Mouse (Mus musculus) right cerebral cortex, postnatal 10 days (tissue): ENCODE measurements around the gene Rarres1.
A peak's percentile ranks its signal among the peaks of the same experiment; 100 is the strongest.

ENCODE experiments used
- DNase-seq, 2 experiments: peaks; one replicate each; pipeline ENCODE4 v3.0.0; 2021; ENCODE audit warnings: low spot score in 2 of 2

The Rarres1 gene

GRCm38 (mm10) chr3:67492086-67492869, 23.0 kb downstream of the Rarres1 start:
- peak; percentile 59 to 70 for DNase-seq

- no peak for DNase-seq
These were observed 25.2 kb downstream of the Rarres1 start for GRCm38 (mm10) chr3:67490156-67490555.

GRCm38 (mm10) chr3:67485233-67485632, 30.1 kb downstream of the Rarres1 start:
- DNase-seq, result no peak

DNA sequence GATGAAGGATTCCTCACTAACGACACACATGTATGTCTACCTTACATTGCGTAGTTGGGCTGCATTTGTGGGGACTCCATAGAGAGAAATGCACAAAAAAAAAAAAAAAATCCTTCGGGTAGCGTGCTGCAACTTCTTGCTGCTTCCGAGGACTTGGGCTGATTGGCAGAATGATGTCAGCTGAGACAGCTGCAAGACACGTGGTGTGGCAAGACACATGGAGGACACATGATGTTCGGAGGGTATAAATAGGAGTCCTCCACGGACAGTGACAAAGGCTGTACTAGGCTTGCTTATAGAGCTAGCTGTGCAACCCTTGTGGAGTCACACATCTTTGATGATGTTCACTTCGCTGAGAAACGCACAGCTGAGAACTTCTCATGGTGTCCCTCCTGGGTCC, 32.9 kb downstream of the Rarres1 start:
- no peak for DNase-seq

DNA sequence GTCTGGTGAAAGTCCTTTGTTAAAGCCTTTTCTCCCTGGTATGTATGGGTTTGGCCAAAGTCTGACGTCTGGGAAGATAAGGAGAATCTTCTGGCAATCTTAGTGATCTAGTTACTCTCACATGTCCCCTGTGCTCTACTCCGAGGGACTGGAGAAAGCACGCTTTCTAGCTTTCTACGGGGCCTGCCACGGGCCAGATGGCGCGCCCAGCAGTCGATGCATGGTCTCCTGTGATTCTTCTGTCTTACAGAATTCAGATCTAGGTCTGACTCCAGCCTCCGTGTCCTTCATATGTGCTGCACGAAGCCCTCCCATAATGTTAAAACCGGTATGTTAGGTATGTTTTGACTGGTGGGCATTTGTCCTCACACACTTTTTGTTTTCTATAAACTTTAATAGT, 35.5 kb downstream of the Rarres1 start:
- DNase-seq, result no peak

DNA sequence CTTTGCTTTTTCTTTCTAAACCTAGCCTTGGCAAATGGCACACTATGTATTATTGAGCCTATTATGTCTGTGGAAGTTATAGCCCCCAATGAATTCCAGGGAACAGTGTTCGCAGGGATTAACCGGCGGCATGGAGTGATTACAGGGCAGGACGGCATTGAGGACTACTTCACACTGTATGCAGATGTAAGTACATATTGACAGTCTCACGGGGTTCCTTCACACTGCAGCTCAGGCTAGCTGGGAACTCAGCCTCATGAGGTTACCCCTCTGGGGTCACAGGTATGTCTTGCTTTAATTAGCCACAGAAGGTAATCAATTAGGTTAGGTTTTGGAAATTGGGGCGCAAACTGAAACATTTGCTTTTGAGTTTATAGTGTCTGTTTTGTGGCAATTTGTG, 41.9 kb downstream of the Rarres1 start:
- DNase-seq, result no peak

DNA sequence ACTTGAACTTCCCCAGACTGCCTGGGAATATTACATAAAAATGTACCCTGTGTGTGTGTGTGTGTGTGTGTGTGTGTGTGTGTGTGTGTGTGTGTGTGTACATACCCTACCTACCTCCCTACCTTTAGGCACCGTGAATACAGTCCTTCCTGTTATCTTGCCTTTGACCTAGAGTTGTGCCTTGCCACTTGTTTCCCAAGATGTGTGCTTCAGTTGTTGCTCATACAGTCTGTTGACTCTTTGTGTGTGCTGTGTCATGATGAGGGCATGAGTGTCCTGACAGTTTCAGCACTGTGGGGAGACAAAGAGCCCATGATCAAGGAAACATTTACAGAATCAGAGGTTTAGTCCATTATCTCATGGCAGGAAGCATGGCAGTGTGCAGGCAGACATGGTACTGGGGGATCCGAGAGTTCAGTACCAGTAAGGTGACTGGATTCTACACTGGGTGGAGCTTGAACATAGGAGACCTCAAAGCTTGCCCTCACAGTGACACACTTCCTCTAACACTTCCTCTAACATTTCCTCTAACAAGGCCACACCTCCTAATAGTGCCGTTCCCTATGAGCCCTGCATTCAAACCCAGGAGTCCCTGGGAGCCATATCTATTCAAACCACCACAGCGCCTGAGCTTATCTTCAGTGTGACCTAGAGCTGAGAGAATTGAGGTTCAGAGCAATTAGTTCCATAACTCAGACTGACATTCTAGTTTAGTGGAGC, 43.8 kb downstream of the Rarres1 start:
- DNase-seq, result no peak

DNA sequence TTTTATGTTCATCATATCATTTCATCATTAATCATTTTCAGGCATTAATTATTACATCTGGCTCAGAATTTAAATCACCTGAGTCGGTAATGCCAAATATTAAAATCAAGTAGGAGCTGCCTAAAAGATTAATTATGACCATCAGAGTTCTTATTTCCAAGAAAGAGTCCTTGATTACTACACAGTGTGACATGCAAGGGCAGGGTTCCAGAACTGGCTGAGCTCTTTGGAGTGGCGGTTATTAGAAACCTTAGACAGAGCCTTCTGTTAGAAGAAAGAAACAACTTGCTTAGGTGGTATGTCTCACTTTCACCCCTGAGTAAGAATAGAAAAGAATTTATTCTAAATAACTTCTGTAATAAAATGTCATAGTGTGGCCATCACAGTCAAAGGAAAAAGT, 48.0 kb downstream of the Rarres1 start:
- no peak for DNase-seq

GRCm38 (mm10) chr3:67466576-67466975, 48.7 kb downstream of the Rarres1 start:
- no peak for DNase-seq

- DNase-seq, result peak; percentile 74 to 75
These were observed 51.6 kb downstream of the Rarres1 start, which contains the start of gene Lxn for GRCm38 (mm10) chr3:67463450-67464372. Gene Lxn, minus strand, starts transcription at chr3:67463926.

DNA sequence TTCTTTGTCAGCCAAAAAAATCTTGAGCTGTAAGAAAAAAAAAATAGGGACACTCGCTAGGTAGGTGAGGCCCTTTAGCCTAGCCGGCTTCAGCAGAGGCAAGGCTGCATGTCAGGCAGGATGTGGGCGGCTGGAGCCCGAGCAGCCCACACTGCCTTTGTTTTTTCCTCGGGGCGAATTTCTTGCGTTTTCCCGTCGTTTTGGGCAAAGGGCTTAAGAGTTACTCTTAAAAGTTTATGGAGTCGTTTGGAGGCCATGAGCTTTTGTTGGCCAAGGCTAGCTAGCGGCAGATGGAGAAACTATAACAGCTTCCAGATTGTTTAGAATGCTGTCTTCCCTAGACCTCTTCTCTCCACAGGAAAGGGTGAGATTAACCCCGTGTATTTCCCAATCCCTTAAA, 52.3 kb downstream of the Rarres1 start:
- no peak for DNase-seq

DNA sequence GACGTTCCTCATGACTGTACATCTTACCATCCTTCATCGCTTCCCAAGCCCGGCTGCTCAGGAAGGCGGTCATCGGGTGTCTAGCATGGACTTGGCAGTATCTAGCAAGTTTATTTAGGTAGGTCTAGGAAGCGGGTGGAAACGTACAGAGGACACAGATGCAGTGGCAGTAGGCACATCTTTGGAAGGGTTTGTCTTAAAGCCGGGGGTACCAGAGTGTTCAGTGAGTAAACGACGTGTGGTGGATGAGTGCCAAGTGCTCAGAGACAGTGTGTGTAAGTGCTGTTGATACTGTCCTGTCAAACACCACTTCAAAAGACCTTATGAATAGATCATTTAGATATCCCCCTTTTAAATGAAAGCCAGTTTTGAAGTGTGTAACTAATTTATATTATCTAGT, 52.7 kb downstream of the Rarres1 start:
- DNase-seq, result peak in 1 of 2 experiments; percentile 44

DNA sequence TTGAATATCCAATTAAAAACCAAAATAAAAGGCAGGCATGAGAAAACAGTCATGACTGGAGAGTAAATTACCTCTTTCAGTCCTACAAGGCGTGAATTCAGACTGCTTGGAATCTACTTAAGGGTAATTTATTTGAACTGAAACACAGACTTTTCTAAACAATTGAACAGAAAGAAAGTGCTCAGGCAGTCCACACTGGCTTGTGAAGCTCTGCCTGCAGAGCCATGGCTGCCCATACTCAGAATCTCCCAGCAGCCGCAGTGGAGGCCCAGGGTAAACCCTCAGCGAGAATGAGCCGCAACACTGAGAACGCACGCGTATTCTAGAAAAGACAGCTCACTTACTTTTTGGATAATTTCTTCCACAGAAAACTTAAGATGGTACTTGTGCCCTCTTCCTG, 53.3 kb downstream of the Rarres1 start:
- no peak for DNase-seq

DNA sequence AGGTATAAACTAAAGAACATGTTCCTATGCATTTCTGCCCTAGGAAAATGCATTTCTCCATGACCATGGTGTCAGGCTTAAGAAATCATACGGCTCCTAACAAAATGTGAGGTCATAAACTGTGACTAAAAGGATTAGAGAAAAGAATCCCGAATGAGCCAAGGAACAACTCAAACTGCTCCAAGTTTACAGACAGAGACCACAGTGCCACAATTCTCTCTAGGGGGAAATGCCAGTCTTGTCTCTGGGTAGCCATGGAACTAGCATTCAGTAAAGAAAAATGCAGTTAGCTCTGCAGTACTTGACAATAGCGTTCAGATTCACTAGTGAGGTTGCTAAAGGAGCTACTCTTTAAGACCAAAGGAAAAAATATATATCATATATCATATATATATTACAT, 55.4 kb downstream of the Rarres1 start:
- no peak for DNase-seq

- no peak for DNase-seq
These were observed 64.6 kb downstream of the Rarres1 start for GRCm38 (mm10) chr3:67450601-67451210.

DNA sequence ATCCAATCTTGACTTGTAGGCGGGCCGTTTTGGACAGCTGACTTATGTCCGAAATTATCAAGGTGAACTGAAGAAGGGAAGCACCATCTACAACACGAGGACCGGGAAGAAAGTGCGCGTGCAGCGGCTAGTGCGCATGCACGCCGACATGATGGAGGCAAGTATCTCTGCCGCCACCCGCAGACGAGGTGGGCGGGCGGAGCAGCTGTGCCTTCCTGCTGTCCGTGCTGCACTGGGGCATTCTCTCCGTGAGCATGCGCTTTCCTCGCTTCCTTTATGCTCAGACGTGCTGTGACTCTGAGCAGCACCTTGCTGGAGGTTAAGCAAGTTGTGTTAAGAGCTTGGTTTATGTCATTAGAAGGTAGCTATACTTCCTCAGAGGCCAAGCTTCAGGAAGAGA, 65.7 kb downstream of the Rarres1 start:
- no peak for DNase-seq

GRCm38 (mm10) chr3:67447143-67447542, 68.2 kb downstream of the Rarres1 start:
- DNase-seq, result no peak

- no peak for DNase-seq
These were observed 81.3 kb downstream of the Rarres1 start for GRCm38 (mm10) chr3:67434011-67434410.

DNA sequence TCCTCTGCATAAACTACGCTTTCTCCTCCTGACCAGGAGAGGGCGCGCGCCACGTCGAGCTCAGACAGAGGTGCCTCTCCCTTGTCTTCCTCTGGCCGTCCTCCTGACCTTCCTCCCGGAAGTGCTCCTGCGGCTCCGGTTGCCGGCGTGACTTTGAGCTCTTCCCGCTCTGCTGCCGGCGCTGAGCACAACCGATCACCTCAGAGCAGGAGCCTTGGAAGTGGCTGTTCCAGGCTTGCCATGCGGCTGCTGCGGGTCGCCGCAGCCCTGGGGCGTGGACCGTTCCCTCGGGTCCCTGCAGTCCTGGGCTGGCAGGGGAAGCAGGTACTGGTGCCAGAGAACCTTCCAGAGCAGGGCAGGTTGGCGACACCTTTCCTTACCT, 85.3 kb downstream of the Rarres1 start, which contains the start of gene Gfm1:
Gene Gfm1 (plus strand): TSS at position 98 of the 382 bp plus-strand sequence.
- peak; percentile 95 to 96 for DNase-seq

- no peak for DNase-seq
These were observed 85.9 kb downstream of the Rarres1 start for GRCm38 (mm10) chr3:67429338-67429998.
